Mouse (Mus musculus) left cerebral cortex, adult 18-20 months (tissue): ENCODE data around the gene Ift46. TPM values are rescaled to one million over a fixed set of nuclear protein-coding genes. Genes with fewer than 3 reads are reported as not detected.

Source experiments
- DNase-seq, 2 experiments: peaks; one replicate each; pipeline ENCODE4 v3.0.0; 2021 to 2022; ENCODE audit warnings: low spot score in 2 of 2, mixed read lengths in 1 of 2
- total RNA-seq, 2 experiments: library from RNA; stranded (reverse); gene quantifications; 2 replicates each; pipeline ENCODE4 v1.2.3; 2021

Gene Ift46
- total RNA-seq, 2 experiments from 2014 or later, result 67.8 to 72.0 TPM

DNA sequence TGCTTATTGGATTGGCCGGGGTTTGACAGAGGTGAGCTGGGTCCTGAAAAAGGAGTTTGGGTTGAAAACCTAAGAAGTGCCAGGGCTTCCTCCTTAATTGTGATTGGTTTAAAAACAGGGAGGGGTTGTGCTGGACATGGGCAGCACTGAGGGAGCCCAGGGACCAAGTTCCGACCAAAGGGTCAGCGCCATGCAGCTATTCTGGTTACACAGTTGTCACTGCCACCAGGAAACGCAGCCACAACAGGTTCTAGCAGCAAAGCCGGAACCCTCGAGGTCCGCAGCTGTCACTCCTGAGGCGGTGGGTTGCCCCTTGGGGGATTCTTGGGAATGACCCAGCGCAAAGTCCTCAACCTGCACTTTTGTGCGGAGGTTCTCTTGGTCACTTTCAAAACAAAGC is 37.0 kb downstream of the Ift46 start:
- no peak for DNase-seq

DNA sequence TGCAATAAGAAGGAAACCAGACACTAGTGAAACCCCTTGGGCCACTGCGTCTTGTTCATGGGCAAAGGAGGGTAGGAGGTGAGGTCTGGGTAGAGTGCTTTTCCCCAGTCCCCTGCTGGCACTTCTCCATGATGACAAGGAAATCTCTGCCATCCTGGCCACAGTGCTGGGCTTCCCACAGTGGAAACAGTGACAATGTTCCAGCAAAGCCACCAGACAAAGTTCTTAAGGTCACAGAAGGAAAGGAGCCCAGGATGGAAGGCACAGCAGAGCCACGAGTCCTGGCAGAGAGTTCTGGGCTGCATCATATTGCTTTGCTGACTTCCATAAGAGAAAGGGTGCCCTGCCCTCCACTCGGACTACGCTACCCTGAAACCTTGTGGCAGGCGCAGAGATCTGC is 37.8 kb downstream of the Ift46 start:
- DNase-seq, result no peak

DNA sequence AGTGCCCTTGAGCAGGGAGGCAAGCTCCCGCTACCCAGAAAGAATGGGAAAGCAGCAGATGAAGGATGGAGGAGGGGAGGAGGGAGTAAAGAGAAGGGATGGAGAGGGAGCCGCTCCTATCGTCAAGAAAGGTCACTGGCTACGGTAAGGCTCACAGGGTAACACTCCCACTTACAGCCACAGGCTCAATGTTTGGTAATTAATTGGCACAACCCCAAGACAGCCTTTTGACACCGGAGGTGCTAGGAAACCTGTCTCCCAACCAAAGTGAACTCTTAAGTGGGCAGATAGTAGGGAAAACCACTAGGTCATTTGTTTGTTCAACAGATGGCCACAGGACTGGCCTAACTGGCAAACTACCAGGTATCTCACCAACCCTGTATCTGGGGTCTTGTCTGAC is 39.4 kb downstream of the Ift46 start:
- DNase-seq, result no peak

DNA sequence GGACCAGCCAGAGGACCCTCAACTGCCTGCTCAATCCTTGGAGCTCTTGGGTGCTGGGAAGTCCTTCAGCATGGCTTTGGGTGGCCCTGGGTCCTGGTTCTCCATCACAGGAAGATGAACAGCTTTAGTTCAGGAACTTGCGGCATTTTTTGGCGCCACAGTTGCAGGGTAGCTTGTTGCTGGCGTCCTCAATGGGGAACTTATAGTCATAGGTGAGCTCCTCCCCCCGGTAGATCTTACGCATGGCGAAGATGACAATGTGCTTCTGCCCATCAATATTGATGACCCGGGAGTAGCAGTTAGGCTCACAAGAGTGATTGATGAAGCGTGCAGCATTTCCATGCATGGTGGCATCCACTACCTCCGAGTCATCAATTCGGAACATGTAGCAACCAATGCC is 40.1 kb downstream of the Ift46 start:
- DNase-seq, result no peak

DNA sequence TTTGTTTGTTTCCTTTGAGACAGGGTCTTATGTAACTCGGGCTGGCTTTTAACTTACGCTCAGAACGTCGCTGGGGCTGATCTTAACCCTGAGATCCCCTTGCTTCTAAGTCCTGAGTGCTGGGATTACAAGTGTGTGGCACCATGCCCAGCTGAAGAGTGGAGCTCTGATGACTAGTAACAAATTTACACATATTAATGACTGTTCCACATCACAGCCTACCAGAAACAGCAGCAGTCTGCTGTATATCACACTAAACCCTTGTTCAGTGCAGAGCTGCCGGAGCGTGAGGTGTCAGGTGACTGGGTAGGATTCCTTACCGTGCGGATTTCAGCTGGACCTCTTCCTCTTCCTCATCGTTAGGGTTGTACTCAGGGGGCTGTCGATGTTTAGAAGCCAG is 42.6 kb downstream of the Ift46 start:
- DNase-seq, result no peak

- DNase-seq, result no peak
These were observed 46.5 kb downstream of the Ift46 start for GRCm38 (mm10) chr9:44814179-44814578.

DNA sequence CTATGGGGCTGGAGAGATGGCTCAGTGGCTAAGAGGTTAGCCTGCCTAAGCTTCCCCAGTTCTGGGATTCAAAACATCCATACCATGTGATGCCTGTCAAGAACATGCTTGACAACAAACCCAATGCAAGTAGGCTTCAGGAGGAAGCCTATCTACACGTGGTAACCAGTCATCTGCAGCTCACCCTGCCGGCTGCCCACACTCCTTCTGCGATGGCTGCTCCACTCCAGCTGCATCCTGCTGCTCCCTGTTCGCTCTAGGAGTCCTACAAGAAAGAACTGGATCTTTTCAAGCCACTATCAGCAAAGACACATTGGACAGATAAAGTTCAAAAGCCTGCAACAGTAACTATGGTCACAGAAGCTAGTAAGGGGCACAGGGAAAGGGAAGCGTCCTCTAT is 49.8 kb downstream of the Ift46 start:
- no peak for DNase-seq

GRCm38 (mm10) chr9:44819920-44820827 is 52.5 kb downstream of the Ift46 start:
- DNase-seq, result no peak

DNA sequence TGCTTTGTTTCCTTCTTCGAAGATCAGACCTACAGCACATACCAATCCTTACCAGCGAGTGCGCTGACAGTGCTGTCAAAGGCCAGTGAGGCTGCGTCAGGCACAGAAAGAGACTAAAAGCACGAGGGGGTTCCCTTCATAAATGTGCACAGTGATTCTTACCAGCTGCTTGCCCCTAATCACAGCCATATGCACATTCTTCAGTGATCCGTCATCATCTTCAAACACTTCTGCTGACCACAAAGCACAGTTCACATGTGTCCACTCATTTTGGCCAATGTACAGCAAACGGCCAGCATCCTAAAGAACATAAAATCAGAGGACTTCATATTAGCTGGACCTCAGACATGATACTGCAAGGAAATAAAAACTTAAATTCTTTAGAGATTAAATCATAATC is 59.0 kb downstream of the Ift46 start:
- DNase-seq, result no peak

- DNase-seq, result peak; percentile 50 to 61
These were observed 61.2 kb downstream of the Ift46 start for GRCm38 (mm10) chr9:44828944-44829343.

DNA sequence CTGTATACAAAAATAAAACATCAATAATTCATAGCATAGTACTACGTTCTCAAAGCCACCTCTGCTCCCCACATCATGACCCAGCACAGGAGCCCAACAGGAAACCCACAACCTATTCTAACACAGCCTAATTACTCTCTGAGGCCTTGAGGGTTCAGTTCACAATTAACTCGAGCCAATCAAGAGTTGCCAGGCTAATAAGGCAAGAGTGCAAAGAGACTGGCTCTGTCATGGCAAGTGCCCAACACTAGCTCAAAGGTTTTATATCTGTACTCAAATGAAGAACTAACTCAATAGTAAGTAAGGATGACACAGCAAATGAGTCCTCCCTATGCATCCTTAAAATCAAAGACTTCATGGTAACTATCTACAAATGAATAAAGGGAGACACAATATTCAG is 62.8 kb downstream of the Ift46 start:
- DNase-seq, result no peak

DNA sequence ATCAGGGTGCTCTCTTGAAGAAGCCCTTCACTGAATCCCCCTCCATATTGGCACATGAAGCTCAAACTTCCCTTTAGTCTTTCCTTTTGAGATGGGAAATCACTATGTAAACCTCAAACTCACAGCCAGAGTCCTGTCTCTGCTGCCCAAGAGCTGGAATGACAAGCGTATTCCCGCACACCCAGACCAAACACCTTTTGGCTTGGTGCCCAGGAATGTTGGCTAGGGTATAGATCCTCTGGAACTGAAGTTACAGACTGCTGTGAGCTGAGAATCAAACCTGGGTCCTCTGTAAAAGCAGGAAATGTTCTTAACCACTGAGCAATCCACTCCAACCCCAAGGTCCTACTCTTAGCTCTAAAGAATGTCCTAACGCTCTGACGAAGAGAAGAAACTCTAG is 64.6 kb downstream of the Ift46 start:
- DNase-seq, result no peak

- peak; percentile 75 to 76 for DNase-seq
These were observed 68.7 kb downstream of the Ift46 start for GRCm38 (mm10) chr9:44836439-44836838.

GRCm38 (mm10) chr9:44841241-44841640 is 73.5 kb downstream of the Ift46 start:
- no peak for DNase-seq

Other genes with a start within 250 kb of the Ift46 start
- not detected for gene Cxcr5, start 206.0 kb upstream of the Ift46 start, total RNA-seq
- gene Ddx6, start 163.0 kb upstream of the Ift46 start, total RNA-seq, result 100 to 1,000 TPM; 145 to 155 TPM
- gene Treh, start 94.7 kb upstream of the Ift46 start, total RNA-seq, result not detected
- gene Phldb1, start 32.7 kb upstream of the Ift46 start, total RNA-seq, result 10 to 100 TPM; 59.0 to 67.4 TPM
- gene Arcn1, start 63 bp upstream of the Ift46 start, total RNA-seq, result 10 to 100 TPM; 90.0 to 95.3 TPM
- 10 to 100 TPM; 52.2 to 66.1 TPM for gene Tmem25, start 31.4 kb downstream of the Ift46 start, total RNA-seq
- gene Ttc36, start 35.2 kb downstream of the Ift46 start, total RNA-seq, result under 1 TPM; 0.80 to 0.95 TPM
- gene Kmt2a, start 113.4 kb downstream of the Ift46 start, total RNA-seq, result 10 to 100 TPM; 84.1 to 88.1 TPM
- gene Atp5l, start 152.8 kb downstream of the Ift46 start, total RNA-seq, result 100 to 1,000 TPM; 316 to 362 TPM
- 10 to 100 TPM; 66.7 to 69.0 TPM for gene Ube4a, start 197.7 kb downstream of the Ift46 start, total RNA-seq
- gene Cd3g, start 212.5 kb downstream of the Ift46 start, total RNA-seq, result not detected
- gene Cd3d, start 213.9 kb downstream of the Ift46 start, total RNA-seq, result not detected
- gene Cd3e, start 241.7 kb downstream of the Ift46 start, total RNA-seq, result not detected